Mouse (Mus musculus): ENCODE results near the gene C4b. TPM values are rescaled to one million over a fixed set of nuclear protein-coding genes. Genes with fewer than 3 reads are reported as not detected.

C4b gene
- polyA plus RNA-seq, 1 experiment from 2014 or later, result 2.1 TPM

GRCm38 (mm10) chr17:34700671-34701071 is 43.0 kb downstream of the C4b start:
- Histone ChIP-seq H3K36me3 (no peaks in the 10 kb centered on the region), H3K9me3 (replicated peaks) (no peaks in the 10 kb centered on the region), H3K9ac (no peak overlapping the region), H3K4me1 (peaks cover 17% of the 10 kb centered on the region), H3K4me2 (replicated peaks) (no peak overlapping the region), H3K4me3 (replicated peaks) (no peak overlapping the region), H3K27ac (replicated peaks) (peak overlapping the region; percentile 75), H3K27me3 (no peaks in the 10 kb centered on the region)
- no peak for ATAC-seq (ENCODE audit: insufficient number of reproducible peaks, low FRiP score, low TSS enrichment, low read depth)
- WGBS, result 57% methylated on average over 2 of the region's 2 CpGs

DNA sequence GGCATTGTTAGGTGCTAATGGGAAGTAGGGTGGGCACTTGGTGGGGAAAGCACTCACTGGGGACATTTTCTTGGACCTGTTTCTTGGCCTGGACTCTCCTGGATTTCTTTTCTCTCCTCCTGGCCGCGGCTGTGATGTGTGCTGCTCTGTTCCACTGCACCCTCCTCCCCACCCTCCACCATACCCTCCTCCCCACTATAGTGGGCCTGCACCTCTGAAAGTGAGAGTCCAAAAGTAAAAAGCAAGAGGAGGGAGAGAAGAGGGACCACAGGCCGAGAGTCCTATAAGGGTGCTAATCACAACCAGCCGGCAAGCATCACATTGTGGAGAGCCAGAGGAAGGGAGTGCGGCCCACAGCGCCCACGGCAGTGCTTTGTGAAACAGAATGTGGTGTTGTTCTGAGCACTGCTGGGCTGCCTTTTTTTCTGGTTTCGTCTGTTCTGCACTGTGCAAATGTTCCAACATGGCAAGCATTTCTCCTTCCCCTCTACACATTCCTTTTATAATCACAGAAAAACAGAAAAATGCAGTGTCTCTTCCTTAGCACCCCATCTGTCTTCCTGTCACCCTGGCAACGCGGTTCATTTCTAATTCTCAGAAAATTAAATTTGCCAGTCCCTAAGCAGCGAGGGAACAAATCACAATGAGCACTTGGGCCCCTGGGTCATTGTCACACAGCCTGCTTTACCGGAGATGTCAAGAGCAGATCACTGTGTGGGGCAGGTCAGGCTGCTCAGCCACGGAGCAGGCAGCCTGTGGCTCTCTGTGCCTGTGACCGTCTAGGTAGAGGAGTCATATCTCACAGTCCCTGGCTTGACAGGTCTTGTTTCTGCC is 43.9 kb downstream of the C4b start:
- 30% methylated on average over 14 of the region's 14 CpGs for WGBS
- H3K9ac ChIP-seq, result no peak overlapping the region
- H3K4me3 ChIP-seq (replicated peaks), result no peak overlapping the region
- no peaks in the 10 kb centered on the region for H3K27me3 ChIP-seq
- peaks cover 17% of the 10 kb centered on the region for H3K4me1 ChIP-seq
- H3K27ac ChIP-seq (replicated peaks), result peak overlapping the region; percentile 75
- H3K9me3 ChIP-seq (replicated peaks), result no peaks in the 10 kb centered on the region
- H3K4me2 ChIP-seq (replicated peaks), result no peak overlapping the region
- H3K36me3 ChIP-seq, result no peaks in the 10 kb centered on the region
- ATAC-seq (ENCODE audit: insufficient number of reproducible peaks, low FRiP score, low TSS enrichment, low read depth), result peak; percentile 64

DNA sequence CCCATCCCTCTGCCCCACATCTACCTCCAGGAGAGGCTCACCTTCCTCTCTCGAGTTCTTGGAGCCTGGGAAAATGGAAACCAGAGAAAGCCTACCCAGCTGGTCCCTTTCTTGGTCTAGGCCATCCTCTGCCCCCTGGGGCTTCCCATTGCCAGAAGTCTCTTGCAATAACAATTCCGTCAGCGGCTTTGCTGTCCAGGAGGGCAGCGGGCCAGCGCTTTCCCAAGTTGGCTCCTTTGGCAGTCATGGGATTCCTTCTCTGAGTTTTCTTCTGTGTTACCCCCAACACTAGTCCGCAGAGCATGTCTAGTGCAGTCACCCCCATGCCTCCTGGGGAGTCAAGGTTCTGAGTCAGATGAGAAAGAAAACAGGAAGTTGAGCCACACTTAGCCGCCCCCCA is 50.8 kb downstream of the C4b start:
- 69% methylated on average over 7 of the region's 7 CpGs for WGBS
- ATAC-seq (ENCODE audit: insufficient number of reproducible peaks, low FRiP score, low TSS enrichment, low read depth), result no peak
- Histone ChIP-seq H3K27me3 (no peaks in the 10 kb centered on the region), H3K9me3 (replicated peaks) (no peaks in the 10 kb centered on the region), H3K4me3 (replicated peaks) (no peak overlapping the region), H3K9ac (no peak overlapping the region), H3K27ac (replicated peaks) (no peak overlapping the region), H3K4me1 (no peaks in the 10 kb centered on the region), H3K36me3 (no peaks in the 10 kb centered on the region), H3K4me2 (replicated peaks) (no peak overlapping the region)

DNA sequence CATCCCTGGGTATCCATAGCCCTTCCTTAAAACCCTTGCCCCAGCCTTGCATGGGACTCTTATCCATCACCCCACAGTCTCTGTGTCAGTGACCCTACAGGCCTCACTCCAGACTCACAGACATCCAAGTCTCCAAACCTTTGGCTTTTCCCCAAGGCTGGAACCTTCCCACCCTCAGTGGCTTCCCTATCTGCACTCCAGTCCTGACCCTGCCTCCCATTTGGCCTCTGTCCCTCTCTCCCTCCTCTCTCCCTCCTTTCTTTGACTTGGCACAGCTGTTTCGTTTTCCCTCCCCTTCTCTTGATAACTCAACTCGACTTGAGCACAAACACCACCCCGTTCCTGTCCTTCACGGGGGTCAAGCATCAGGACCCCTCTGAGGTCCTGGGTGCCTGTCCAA is 53.2 kb downstream of the C4b start:
- 72% methylated on average over 4 of the region's 4 CpGs for WGBS
- Histone ChIP-seq H3K27ac (replicated peaks) (no peak overlapping the region), H3K4me1 (peaks cover 4% of the 10 kb centered on the region; the same call in 1 of the 2 replicates), H3K9me3 (replicated peaks) (no peaks in the 10 kb centered on the region), H3K4me2 (replicated peaks) (no peak overlapping the region), H3K36me3 (no peaks in the 10 kb centered on the region), H3K9ac (no peak overlapping the region), H3K27me3 (no peaks in the 10 kb centered on the region), H3K4me3 (replicated peaks) (no peak overlapping the region)
- ATAC-seq (ENCODE audit: insufficient number of reproducible peaks, low FRiP score, low TSS enrichment, low read depth), result no peak

DNA sequence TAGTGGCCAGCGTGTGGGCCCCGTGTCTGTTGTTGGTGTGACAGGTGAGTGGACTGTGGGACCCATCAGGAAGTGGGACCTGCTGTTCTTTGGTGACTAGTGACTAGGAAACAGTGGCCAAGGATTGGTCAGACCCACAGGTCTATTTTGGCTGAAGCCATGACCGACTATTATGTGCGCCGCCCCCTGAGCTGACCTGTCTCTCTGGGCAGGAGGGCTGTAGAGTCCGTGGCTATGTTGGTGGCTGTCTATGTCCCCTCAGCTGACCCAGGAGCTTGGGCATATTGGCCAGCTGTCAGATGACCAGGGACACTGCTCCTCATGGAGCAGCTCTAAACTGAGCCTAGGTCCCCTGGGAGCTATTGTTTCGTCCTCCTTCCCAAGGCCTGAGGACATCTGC is 54.8 kb downstream of the C4b start:
- no peak for ATAC-seq (ENCODE audit: insufficient number of reproducible peaks, low FRiP score, low TSS enrichment, low read depth)
- H3K36me3 ChIP-seq, result no peaks in the 10 kb centered on the region
- no peaks in the 10 kb centered on the region for H3K9me3 ChIP-seq (replicated peaks)
- H3K4me3 ChIP-seq (replicated peaks), result no peak overlapping the region
- no peaks in the 10 kb centered on the region for H3K27me3 ChIP-seq
- WGBS, result 92% methylated on average over 7 of the region's 7 CpGs
- H3K4me2 ChIP-seq (replicated peaks), result no peak overlapping the region
- H3K27ac ChIP-seq (replicated peaks), result no peak overlapping the region
- no peak overlapping the region for H3K9ac ChIP-seq
- peaks cover 20% of the 10 kb centered on the region for H3K4me1 ChIP-seq

GRCm38 (mm10) chr17:34685120-34686110 is 58.3 kb downstream of the C4b start:
- Histone ChIP-seq H3K27ac (replicated peaks) (0 out of 2 replicates have a peak overlapping the region, but pooled peaks have one; percentile 39), H3K4me3 (replicated peaks) (no peak overlapping the region), H3K27me3 (peaks cover 12% of the 10 kb centered on the region), H3K4me2 (replicated peaks) (no peak overlapping the region), H3K9ac (no peak overlapping the region), H3K36me3 (no peaks in the 10 kb centered on the region), H3K9me3 (replicated peaks) (no peaks in the 10 kb centered on the region), H3K4me1 (peaks cover 40% of the 10 kb centered on the region)
- no peak for ATAC-seq (ENCODE audit: insufficient number of reproducible peaks, low FRiP score, low TSS enrichment, low read depth)
- 69% methylated on average over 28 of the region's 28 CpGs for WGBS

DNA sequence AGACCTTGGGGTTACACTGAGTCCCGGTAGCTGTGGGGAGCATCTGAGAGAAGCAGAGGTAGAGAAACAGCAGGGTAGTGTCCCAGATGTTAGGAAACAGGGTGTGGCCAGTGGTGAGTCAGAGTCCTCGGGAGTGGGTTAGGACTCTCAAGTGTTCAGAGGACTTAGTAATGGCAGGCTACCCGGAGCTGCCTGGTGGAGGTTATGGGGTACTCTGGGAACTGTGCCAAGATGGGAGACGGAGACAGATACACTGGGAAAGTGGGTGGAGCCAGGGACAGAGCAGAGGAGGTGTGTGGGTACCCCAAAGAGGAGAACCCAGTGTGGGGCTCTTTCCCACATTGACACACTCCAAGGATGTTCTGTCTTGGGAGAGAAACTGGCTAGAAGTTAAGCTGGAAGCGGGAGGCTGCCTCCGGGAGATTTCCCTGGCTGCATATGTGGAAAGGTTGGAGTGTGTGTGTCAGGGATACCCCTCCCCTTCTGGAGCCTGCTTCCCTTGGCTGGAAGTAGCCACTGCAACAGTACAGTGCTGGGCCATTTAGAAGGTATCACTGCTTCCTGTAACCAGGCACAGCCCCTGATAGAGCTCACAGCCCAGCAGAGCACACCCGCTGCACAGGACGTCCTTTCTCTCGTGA is 59.3 kb downstream of the C4b start:
- peaks cover 22% of the 10 kb centered on the region for H3K27me3 ChIP-seq
- no peak overlapping the region for H3K9ac ChIP-seq
- 0 out of 2 replicates have a peak overlapping the region, but pooled peaks have one; percentile 39 for H3K27ac ChIP-seq (replicated peaks)
- ATAC-seq (ENCODE audit: insufficient number of reproducible peaks, low FRiP score, low TSS enrichment, low read depth), result no peak
- H3K4me2 ChIP-seq (replicated peaks), result no peak overlapping the region
- WGBS, result 42% methylated on average over 9 of the region's 9 CpGs
- no peak overlapping the region for H3K4me3 ChIP-seq (replicated peaks)
- H3K9me3 ChIP-seq (replicated peaks), result no peaks in the 10 kb centered on the region
- no peaks in the 10 kb centered on the region for H3K36me3 ChIP-seq
- H3K4me1 ChIP-seq, result peaks cover 43% of the 10 kb centered on the region

DNA sequence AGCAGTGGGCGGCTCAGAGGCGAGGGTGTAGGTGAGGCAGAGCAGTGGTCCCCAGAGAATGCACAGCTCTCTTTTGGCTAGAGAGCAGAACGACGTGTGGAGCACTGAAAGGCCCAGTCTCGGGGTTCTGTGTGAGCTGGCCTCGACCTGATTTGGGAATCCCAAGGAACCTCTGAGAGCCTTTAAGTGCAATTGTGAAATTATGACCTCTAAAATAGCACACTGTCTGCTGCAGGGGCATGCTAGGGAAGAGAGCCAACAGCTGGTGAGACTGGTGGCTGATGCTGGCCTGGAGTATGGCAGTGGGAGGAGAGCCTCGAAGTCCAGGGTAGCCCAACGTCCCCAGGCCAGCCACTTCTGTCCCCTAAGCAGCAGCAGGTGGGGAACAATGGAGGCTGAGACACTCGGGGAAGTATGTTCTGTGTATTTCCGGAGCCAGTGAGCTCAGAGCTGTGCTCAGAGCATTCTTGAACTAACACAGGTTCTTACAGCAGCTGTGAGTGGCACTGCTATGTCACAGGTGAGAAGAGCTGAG is 59.9 kb downstream of the C4b start:
- Histone ChIP-seq H3K27me3 (peaks cover 27% of the 10 kb centered on the region), H3K9ac (no peak overlapping the region), H3K4me3 (replicated peaks) (no peak overlapping the region), H3K4me1 (peaks cover 43% of the 10 kb centered on the region), H3K9me3 (replicated peaks) (no peaks in the 10 kb centered on the region), H3K4me2 (replicated peaks) (no peak overlapping the region), H3K36me3 (no peaks in the 10 kb centered on the region), H3K27ac (replicated peaks) (0 out of 2 replicates have a peak overlapping the region, but pooled peaks have one; percentile 28)
- ATAC-seq (ENCODE audit: insufficient number of reproducible peaks, low FRiP score, low TSS enrichment, low read depth), result no peak
- 61% methylated on average over 10 of the region's 10 CpGs for WGBS

DNA sequence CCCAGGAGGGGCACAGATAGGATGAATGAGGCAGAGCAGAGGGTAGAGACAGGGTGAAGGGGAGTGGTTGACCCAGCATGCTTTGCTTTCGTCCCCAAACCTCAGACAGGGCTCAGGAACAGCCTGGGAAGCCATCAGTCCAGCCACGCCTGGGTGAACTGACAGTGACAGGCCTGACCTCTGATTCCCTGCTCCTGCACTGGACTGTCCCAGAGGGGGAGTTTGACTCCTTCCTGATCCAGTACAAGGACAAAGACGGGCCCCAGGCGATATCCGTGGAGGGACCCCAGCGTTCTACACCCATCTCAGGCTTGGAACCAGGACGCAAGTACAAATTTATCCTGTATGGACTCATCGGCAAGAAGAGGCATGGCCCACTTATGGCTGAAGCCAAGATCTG is 60.5 kb downstream of the C4b start:
- Histone ChIP-seq H3K27ac (replicated peaks) (no peak overlapping the region), H3K4me1 (peaks cover 43% of the 10 kb centered on the region), H3K9ac (no peak overlapping the region), H3K27me3 (peaks cover 32% of the 10 kb centered on the region), H3K4me2 (replicated peaks) (no peak overlapping the region), H3K36me3 (no peaks in the 10 kb centered on the region), H3K9me3 (replicated peaks) (no peaks in the 10 kb centered on the region), H3K4me3 (replicated peaks) (no peak overlapping the region)
- 67% methylated on average over 8 of the region's 8 CpGs for WGBS
- no peak for ATAC-seq (ENCODE audit: insufficient number of reproducible peaks, low FRiP score, low TSS enrichment, low read depth)

GRCm38 (mm10) chr17:34681881-34682536 is 61.7 kb downstream of the C4b start:
- H3K9me3 ChIP-seq (replicated peaks), result no peaks in the 10 kb centered on the region
- H3K4me1 ChIP-seq, result peaks cover 43% of the 10 kb centered on the region
- 64% methylated on average over 11 of the region's 11 CpGs for WGBS
- ATAC-seq (ENCODE audit: insufficient number of reproducible peaks, low FRiP score, low TSS enrichment, low read depth), result no peak
- H3K9ac ChIP-seq, result no peak overlapping the region
- H3K4me3 ChIP-seq (replicated peaks), result no peak overlapping the region
- H3K36me3 ChIP-seq, result no peaks in the 10 kb centered on the region
- H3K27me3 ChIP-seq, result peaks cover 44% of the 10 kb centered on the region
- no peak overlapping the region for H3K4me2 ChIP-seq (replicated peaks)
- no peak overlapping the region for H3K27ac ChIP-seq (replicated peaks)

Measured in embryonic facial prominence, embryonic 15.5 days (tissue).